ENCODE assay signal across 25 mouse cellular contexts in genomic region chr2:148579027-148579426, GRCm38 (mm10).
DNase-seq lines count a peak whose midpoint lies in the region; ATAC-seq lines count a peak whose summit lies in the region.
"Had no signal": no experiment of that assay in that cellular context is flagged by ENCODE, and none has a peak within 500 bp of the region (broad histone marks: within the 10 kb centered on the region; RNA-seq: fewer than 3 reads in every experiment).

No protein-coding gene starts in this region.

- 41% methylated on average over 5 of the region's 5 CpGs for WGBS in liver, embryonic 12.5 days (ENCODE audit: insufficient replicate concordance)
- WGBS in forebrain, embryonic 10.5 days: 81% methylated on average over 5 of the region's 5 CpGs

- peak; percentile 7 to 32 for DNase-seq in spleen, postnatal 36 days (ENCODE audit: low spot score in 2 of 2)
- DNase-seq in spleen, postnatal 4 days (ENCODE audit: low spot score in 2 of 2): no peak
- no peak for DNase-seq in forebrain, embryonic 10.5 days (ENCODE audit: extremely low spot score, low spot score)
- DNase-seq in left cerebral cortex, adult 18-20 months (ENCODE audit: low spot score in 2 of 2): no peak
- DNase-seq in left cerebral cortex, adult 11 months (ENCODE audit: low spot score): no peak
- DNase-seq: adrenal gland, postnatal 10 days; cerebellum, postnatal 14 days; embryo, embryonic 11 days; gastrocnemius, postnatal 10 days; heart, adult 2 months; heart, postnatal 4 days; layer of hippocampus, postnatal 36 days; liver, embryonic 13.5 days; right cerebral cortex, postnatal 25 days had no signal

- ATAC-seq in liver, embryonic 12.5 days: 0 out of 2 replicates have a peak, but pooled peaks have one; percentile 55
- peak; percentile 93 for ATAC-seq in megakaryocyte progenitor cell, adult 5-6 weeks (replicated peaks; ENCODE audit: poor library complexity)
- ATAC-seq: activated CD4-positive, CD25-positive, alpha-beta regulatory T cell, adult 4 months; hindbrain, postnatal 0 days; intestine, postnatal 0 days; midbrain, embryonic 13.5 days had no signal

- H3K4me1 ChIP-seq in liver, embryonic 12.5 days: no peaks in the 10 kb centered on the region
- no peaks in the 10 kb centered on the region for H3K4me1 ChIP-seq in forebrain, embryonic 10.5 days
- H3K4me1 ChIP-seq: kidney, embryonic 15.5 days; limb, embryonic 10.5 days; liver, embryonic 13.5 days; midbrain, embryonic 13.5 days had no signal

- no peak overlapping the region for H3K27ac ChIP-seq in liver, embryonic 12.5 days
- no peak overlapping the region for H3K27ac ChIP-seq in forebrain, embryonic 10.5 days
- H3K27ac ChIP-seq: heart, adult 2 months; hindbrain, postnatal 0 days; kidney, embryonic 15.5 days; limb, embryonic 10.5 days; liver, embryonic 13.5 days; midbrain, embryonic 13.5 days; stomach, postnatal 0 days had no signal

- H3K9ac ChIP-seq in liver, embryonic 12.5 days: no peak overlapping the region
- H3K9ac ChIP-seq: kidney, embryonic 15.5 days; liver, embryonic 13.5 days; midbrain, embryonic 13.5 days had no signal

- H3K27me3 ChIP-seq in liver, embryonic 12.5 days (replicated peaks): no peaks in the 10 kb centered on the region
- no peaks in the 10 kb centered on the region for H3K27me3 ChIP-seq in forebrain, embryonic 10.5 days (ENCODE audit: poor library complexity, severe bottlenecking)
- H3K27me3 ChIP-seq: kidney, embryonic 15.5 days; liver, embryonic 13.5 days; midbrain, embryonic 13.5 days; Patski had no signal

- no peak overlapping the region for H3K4me3 ChIP-seq in liver, embryonic 12.5 days
- H3K4me3 ChIP-seq in forebrain, embryonic 10.5 days: no peak overlapping the region
- H3K4me3 ChIP-seq: heart, adult 2 months; kidney, embryonic 15.5 days; limb, embryonic 10.5 days; liver, embryonic 13.5 days; midbrain, embryonic 13.5 days; myocyte had no signal

- no peaks in the 10 kb centered on the region for H3K9me3 ChIP-seq in liver, embryonic 12.5 days (replicated peaks)
- H3K9me3 ChIP-seq in forebrain, embryonic 10.5 days: no peaks in the 10 kb centered on the region
- H3K9me3 ChIP-seq: kidney, embryonic 15.5 days; limb, embryonic 10.5 days; liver, embryonic 13.5 days; midbrain, embryonic 13.5 days had no signal

- no peak overlapping the region for H3K4me2 ChIP-seq in liver, embryonic 12.5 days
- H3K4me2 ChIP-seq: kidney, embryonic 15.5 days; liver, embryonic 13.5 days; midbrain, embryonic 13.5 days had no signal

- no peaks in the 10 kb centered on the region for H3K36me3 ChIP-seq in liver, embryonic 12.5 days
- no peaks in the 10 kb centered on the region for H3K36me3 ChIP-seq in forebrain, embryonic 10.5 days (replicated peaks)
- H3K36me3 ChIP-seq: kidney, embryonic 15.5 days; limb, embryonic 10.5 days; liver, embryonic 13.5 days; midbrain, embryonic 13.5 days had no signal

Comparison
In these comparisons a context has a peak if more than half of its experiments do, and no peak if none do; other contexts are left out.
1. DNase-seq: peak in spleen, postnatal 36 days (2 of 2); none in spleen, postnatal 4 days (0 of 2), forebrain, embryonic 10.5 days (single experiment), left cerebral cortex, adult 18-20 months (0 of 2) and left cerebral cortex, adult 11 months (single experiment).